Comparison of ENCODE assay signal across 11 mouse cellular contexts in the genomic region with DNA sequence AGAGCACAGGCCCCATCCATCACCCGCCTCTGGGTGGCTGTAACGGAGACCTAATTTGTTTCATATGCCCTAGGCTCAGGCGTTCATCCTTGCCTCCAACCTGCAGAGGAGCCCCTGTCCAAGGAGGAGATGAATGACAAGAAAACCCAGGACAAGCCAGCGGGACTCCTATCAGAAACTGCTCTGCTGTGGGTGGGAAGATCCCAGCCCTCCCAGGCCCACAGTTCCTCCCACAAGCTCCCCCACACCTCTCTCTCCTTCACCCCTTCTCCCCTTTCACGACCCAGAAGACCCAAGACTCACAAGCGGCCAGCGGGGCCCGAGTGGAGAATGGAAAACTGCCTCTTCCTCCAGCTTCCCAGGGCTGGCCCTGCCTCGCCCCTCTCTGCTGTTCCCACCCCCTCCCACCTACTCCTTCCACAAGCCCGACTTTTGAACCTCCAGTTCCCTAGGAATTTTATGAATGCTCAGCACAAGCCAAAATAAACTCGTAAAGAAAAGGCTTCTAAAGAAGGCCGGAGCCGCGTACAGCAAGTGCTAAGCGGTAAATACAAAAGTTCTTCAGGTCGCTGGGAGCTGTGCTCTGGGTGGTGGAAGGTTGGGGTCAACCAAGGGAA.
A peak's percentile ranks its signal among the peaks of the same experiment; 100 is the strongest.
DNase-seq lines count a peak whose midpoint lies in the region; ATAC-seq lines count a peak whose summit lies in the region.
"Had no signal": no experiment of that assay in that cellular context is flagged by ENCODE, and none has a peak within 500 bp of the region (broad histone marks: within the 10 kb centered on the region; RNA-seq: fewer than 3 reads in every experiment).

No protein-coding gene starts in this region.

- H3K27me3 ChIP-seq in forebrain, embryonic 14.5 days (replicated peaks; ENCODE audit: control insufficient read depth, insufficient read depth, low read length): 0 out of 2 replicates have a peak, but pooled peaks cover 19% of the 10 kb centered on the region
- H3K27me3 ChIP-seq in forebrain, embryonic 12.5 days: peaks cover 71% of the 10 kb centered on the region
- peaks cover 21% of the 10 kb centered on the region; the same call in 1 of the 2 replicates for H3K27me3 ChIP-seq in intestine, embryonic 14.5 days (replicated peaks; ENCODE audit: control insufficient read depth, insufficient read depth, low read length)
- H3K27me3 ChIP-seq in limb, embryonic 13.5 days: peaks cover 55% of the 10 kb centered on the region

- WGBS in forebrain, embryonic 14.5 days: 25% methylated on average over 16 of the region's 16 CpGs
- 34% methylated on average over 16 of the region's 16 CpGs for WGBS in forebrain, embryonic 12.5 days
- 15% methylated on average over 16 of the region's 16 CpGs for WGBS in intestine, embryonic 14.5 days
- 4% methylated on average over 16 of the region's 16 CpGs for WGBS in limb, embryonic 13.5 days

- H3K27ac ChIP-seq in forebrain, embryonic 14.5 days (ENCODE audit: low read depth, low read length): no peak overlapping the region
- H3K27ac ChIP-seq in forebrain, embryonic 12.5 days: no peak overlapping the region
- no peak overlapping the region for H3K27ac ChIP-seq in intestine, embryonic 14.5 days (ENCODE audit: low read depth)
- H3K27ac ChIP-seq in limb, embryonic 13.5 days: peak overlapping the region; percentile 72; the same call in 1 of the 2 replicates
- H3K27ac ChIP-seq: midbrain, embryonic 15.5 days had no signal

- DNase-seq in forebrain, embryonic 14.5 days (ENCODE audit: low spot score): peak; percentile 28
- peak; percentile 58 for DNase-seq in Muller cell, postnatal 12 days (ENCODE audit: inconsistent ontology term)
- no peak for DNase-seq in intestine, embryonic 14.5 days (ENCODE audit: low spot score)
- no peak for DNase-seq in urinary bladder, postnatal 14 days (ENCODE audit: low spot score)
- DNase-seq: layer of hippocampus, adult 9-11 months had no signal

- no peak; the same call in 1 of the 2 replicates for ATAC-seq in forebrain, embryonic 14.5 days
- no peak for ATAC-seq in forebrain, embryonic 12.5 days (ENCODE audit: low FRiP score)
- ATAC-seq in intestine, embryonic 14.5 days (replicated peaks; ENCODE audit: low FRiP score, low TSS enrichment, low read depth): peak; percentile 47
- ATAC-seq in limb, embryonic 13.5 days (ENCODE audit: low FRiP score, low read depth): peak; percentile 79
- ATAC-seq in erythroblast, adult 5-6 weeks (replicated peaks; ENCODE audit: low FRiP score, poor library complexity, severe bottlenecking): no peak
- ATAC-seq in megakaryocyte progenitor cell, adult 5-6 weeks (replicated peaks; ENCODE audit: poor library complexity): no peak
- ATAC-seq: activated CD4-positive, CD25-positive, alpha-beta regulatory T cell, adult 4 months; midbrain, embryonic 15.5 days had no signal

- H3K36me3 ChIP-seq in forebrain, embryonic 14.5 days (ENCODE audit: control insufficient read depth, insufficient read depth, low read length): no peaks in the 10 kb centered on the region
- no peaks in the 10 kb centered on the region for H3K36me3 ChIP-seq in forebrain, embryonic 12.5 days (replicated peaks)
- H3K36me3 ChIP-seq in intestine, embryonic 14.5 days (ENCODE audit: control insufficient read depth, insufficient read depth, low read length): no peaks in the 10 kb centered on the region
- no peaks in the 10 kb centered on the region for H3K36me3 ChIP-seq in limb, embryonic 13.5 days
- H3K36me3 ChIP-seq: midbrain, embryonic 15.5 days had no signal

- no peaks in the 10 kb centered on the region for H3K9me3 ChIP-seq in forebrain, embryonic 14.5 days (replicated peaks; ENCODE audit: control insufficient read depth, low read length)
- H3K9me3 ChIP-seq in forebrain, embryonic 12.5 days: no peaks in the 10 kb centered on the region
- no peaks in the 10 kb centered on the region for H3K9me3 ChIP-seq in intestine, embryonic 14.5 days (ENCODE audit: control insufficient read depth, low read length)
- H3K9me3 ChIP-seq in limb, embryonic 13.5 days: no peaks in the 10 kb centered on the region
- H3K9me3 ChIP-seq: midbrain, embryonic 15.5 days had no signal

- 0 out of 2 replicates have a peak, but pooled peaks cover 2% of the 10 kb centered on the region for H3K4me1 ChIP-seq in forebrain, embryonic 14.5 days (ENCODE audit: control insufficient read depth, insufficient read depth, low read length)
- peaks cover 18% of the 10 kb centered on the region for H3K4me1 ChIP-seq in forebrain, embryonic 12.5 days
- no peaks in the 10 kb centered on the region for H3K4me1 ChIP-seq in intestine, embryonic 14.5 days (replicated peaks; ENCODE audit: control insufficient read depth, insufficient read depth, low read length)
- H3K4me1 ChIP-seq in limb, embryonic 13.5 days: peaks cover 59% of the 10 kb centered on the region

- H3K9ac ChIP-seq in forebrain, embryonic 14.5 days (ENCODE audit: low read length): no peak overlapping the region
- H3K9ac ChIP-seq in forebrain, embryonic 12.5 days: no peak overlapping the region
- no peak overlapping the region for H3K9ac ChIP-seq in intestine, embryonic 14.5 days (ENCODE audit: low read length)
- H3K9ac ChIP-seq in limb, embryonic 13.5 days: no peak overlapping the region
- H3K9ac ChIP-seq: midbrain, embryonic 15.5 days had no signal

- H3K4me2 ChIP-seq in forebrain, embryonic 14.5 days (ENCODE audit: low read length): no peak overlapping the region
- H3K4me2 ChIP-seq in forebrain, embryonic 12.5 days: no peak overlapping the region
- peak overlapping the region; percentile 20; the same call in 1 of the 2 replicates for H3K4me2 ChIP-seq in intestine, embryonic 14.5 days (ENCODE audit: low read length)
- H3K4me2 ChIP-seq in limb, embryonic 13.5 days (replicated peaks): peak overlapping the region; percentile 59
- H3K4me2 ChIP-seq: midbrain, embryonic 15.5 days had no signal

- no peak overlapping the region for H3K4me3 ChIP-seq in forebrain, embryonic 14.5 days (ENCODE audit: low read depth, low read length)
- no peak overlapping the region for H3K4me3 ChIP-seq in forebrain, embryonic 12.5 days (replicated peaks)
- no peak overlapping the region for H3K4me3 ChIP-seq in intestine, embryonic 14.5 days (ENCODE audit: low read depth, low read length)
- peak overlapping the region; percentile 25 for H3K4me3 ChIP-seq in limb, embryonic 13.5 days
- H3K4me3 ChIP-seq: midbrain, embryonic 15.5 days had no signal

Comparison
In these comparisons a context has a peak if more than half of its experiments do, and no peak if none do; other contexts are left out.
1. ATAC-seq: peak in intestine, embryonic 14.5 days (single experiment) and limb, embryonic 13.5 days (single experiment); none in forebrain, embryonic 14.5 days (single experiment), forebrain, embryonic 12.5 days (single experiment), erythroblast, adult 5-6 weeks (single experiment) and megakaryocyte progenitor cell, adult 5-6 weeks (single experiment).
2. DNase-seq: peak in forebrain, embryonic 14.5 days (single experiment) and Muller cell, postnatal 12 days (single experiment); none in intestine, embryonic 14.5 days (single experiment) and urinary bladder, postnatal 14 days (single experiment).
3. H3K4me2 ChIP-seq: peak in intestine, embryonic 14.5 days (single experiment) and limb, embryonic 13.5 days (single experiment); none in forebrain, embryonic 14.5 days (single experiment) and forebrain, embryonic 12.5 days (single experiment).